Mouse (Mus musculus) stomach, embryonic 14.5 days (tissue): Measurements from ENCODE around the gene Trmt10b. TPM values are rescaled to one million over a fixed set of nuclear protein-coding genes. Genes with fewer than 3 reads are reported as not detected.

Source experiments
- ATAC-seq: fragments of 200-750 bp; cut with Nextera tagmentation; 2 replicates; pipeline ENCODE4 v1.8.0; 2017; ENCODE audit warnings: low read depth, moderate TSS enrichment; ENCODE audit not compliant: insufficient number of reproducible peaks, insufficient read depth, low FRiP score
- H3K27ac ChIP-seq: fragments of 300-500 bp; sonication (generic); 2 replicates; pipeline ENCODE4 v1.5.1; 2014; ENCODE audit warnings: mild to moderate bottlenecking, low read length, moderate library complexity, mixed read lengths
- H3K27me3 ChIP-seq: fragments of 300-500 bp; sonication (generic); 2 replicates; pipeline ENCODE4 v1.6.1; 2014; ENCODE audit warnings: low read length, control low read depth, mixed read lengths; ENCODE audit not compliant: control insufficient read depth, insufficient read depth
- H3K36me3 ChIP-seq: fragments of 300-500 bp; sonication (generic); 2 replicates; pipeline ENCODE4 v1.6.1; 2014; ENCODE audit warnings: mild to moderate bottlenecking, control low read depth, low read length, moderate library complexity, mixed read lengths; ENCODE audit not compliant: control insufficient read depth, insufficient read depth
- H3K4me1 ChIP-seq: fragments of 300-500 bp; sonication (generic); 2 replicates; pipeline ENCODE4 v1.6.1; 2014; ENCODE audit warnings: low read length, control low read depth, mixed read lengths; ENCODE audit not compliant: control insufficient read depth, insufficient read depth
- H3K4me2 ChIP-seq: fragments of 300-500 bp; sonication (generic); replicated peaks from 2 replicates; pipeline ENCODE4 v1.6.1; 2014; ENCODE audit warnings: low read depth, low read length, control low read depth
- H3K4me3 ChIP-seq: fragments of 300-500 bp; sonication (generic); 2 replicates; pipeline ENCODE4 v1.5.1; 2014; ENCODE audit warnings: low read depth, low read length, control low read depth
- H3K9ac ChIP-seq: fragments of 300-500 bp; sonication (generic); replicated peaks from 2 replicates; pipeline ENCODE4 v1.6.1; 2014; ENCODE audit warnings: low read depth, mild to moderate bottlenecking, control low read depth, low read length, moderate library complexity, mixed read lengths
- H3K9me3 ChIP-seq: fragments of 300-500 bp; sonication (generic); 2 replicates; pipeline ENCODE4 v1.6.1; 2016; ENCODE audit warnings: low read depth, low read length, control low read depth; ENCODE audit not compliant: control insufficient read depth
- WGBS: fragments of 180-500 bp; shearing (Covaris S2); extraction: QIAGEN DNeasy Blood & Tissue Kit; methylation state at CpG from one replicate; pipeline ENCODE4 v1.1.7; 2014; 5-methylcytosine and 5-hydroxymethylcytosine counted together
- polyA plus RNA-seq: library from polyadenylated mRNA; unstranded; fragments of >200 nt; fragmentation: Nextera tagmentation; extraction: Ambion mirVana; gene quantifications from 2 replicates; pipeline ENCODE4 v1.2.1, GENCODE M21; 2014

Gene Trmt10b
- polyA plus RNA-seq: 18.3 and 22.8 TPM in 2 replicates

GRCm38 (mm10) chr4:45296662-45297564, at the start of gene Trmt10b:
TSS of gene Trmt10b (plus strand) at chr4:45297127.
- Histone ChIP-seq H3K9me3 (no peaks in the 10 kb centered on the region), H3K4me1 (no peaks in the 10 kb centered on the region; the same call in 1 of the 2 replicates), H3K9ac (peak within 1 kb of the TSS; percentile 55), H3K4me3 (peak within 1 kb of the TSS; percentile 91), H3K27me3 (no peaks in the 10 kb centered on the region), H3K4me2 (peak within 1 kb of the TSS; percentile 75), H3K27ac (no peak within 1 kb of the TSS), H3K36me3 (peaks cover 7% of the 10 kb centered on the region; the same call in 1 of the 2 replicates)
- 20% methylated on average over 27 of the region's 27 CpGs for WGBS
- ATAC-seq: peak; percentile 74; the same call in 1 of the 2 replicates

GRCm38 (mm10) chr4:45251265-45251664, 45.7 kb upstream of the Trmt10b start:
- no peak overlapping the region for H3K27ac ChIP-seq
- H3K4me1 ChIP-seq: 0 out of 2 replicates have a peak, but pooled peaks cover 3% of the 10 kb centered on the region
- H3K9ac ChIP-seq: no peak overlapping the region
- H3K36me3 ChIP-seq: no peaks in the 10 kb centered on the region
- ATAC-seq: no peak
- 86% methylated on average over 8 of the region's 8 CpGs for WGBS
- no peaks in the 10 kb centered on the region for H3K9me3 ChIP-seq
- H3K4me2 ChIP-seq: no peak overlapping the region
- H3K4me3 ChIP-seq: no peak overlapping the region
- H3K27me3 ChIP-seq: no peaks in the 10 kb centered on the region

DNA sequence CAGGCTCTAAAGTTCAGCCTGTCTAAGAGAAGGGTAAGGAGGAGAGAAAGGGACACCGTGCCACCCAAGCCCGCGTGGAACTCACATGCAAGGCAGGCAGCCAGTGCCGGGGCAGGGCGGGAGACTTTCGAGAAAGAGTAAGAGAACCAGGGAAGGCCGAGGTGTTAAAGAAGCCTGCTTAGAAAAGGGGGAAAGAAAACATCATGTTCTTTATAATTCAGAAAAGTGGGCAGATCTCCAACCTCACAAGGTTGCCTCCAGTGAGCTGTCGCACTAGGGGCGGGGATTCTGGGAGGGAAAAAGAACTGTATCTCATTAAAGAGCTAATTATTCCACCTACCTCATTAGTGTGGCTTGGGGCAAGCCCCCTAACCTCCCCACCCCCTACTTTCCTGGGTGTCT, 44.1 kb upstream of the Trmt10b start:
- H3K4me2 ChIP-seq: no peak overlapping the region
- WGBS: 63% methylated on average over 9 of the region's 9 CpGs
- no peaks in the 10 kb centered on the region for H3K36me3 ChIP-seq
- no peak for ATAC-seq
- 0 out of 2 replicates have a peak, but pooled peaks cover 3% of the 10 kb centered on the region for H3K4me1 ChIP-seq
- no peak overlapping the region for H3K9ac ChIP-seq
- no peaks in the 10 kb centered on the region for H3K27me3 ChIP-seq
- no peak overlapping the region for H3K27ac ChIP-seq
- H3K9me3 ChIP-seq: no peaks in the 10 kb centered on the region
- H3K4me3 ChIP-seq: no peak overlapping the region

GRCm38 (mm10) chr4:45253839-45254601, 42.9 kb upstream of the Trmt10b start:
- H3K27me3 ChIP-seq: no peaks in the 10 kb centered on the region
- H3K4me2 ChIP-seq: no peak overlapping the region
- no peaks in the 10 kb centered on the region for H3K9me3 ChIP-seq
- no peaks in the 10 kb centered on the region for H3K36me3 ChIP-seq
- H3K9ac ChIP-seq: no peak overlapping the region
- no peak overlapping the region for H3K4me3 ChIP-seq
- 45% methylated on average over 11 of the region's 11 CpGs for WGBS
- H3K4me1 ChIP-seq: 0 out of 2 replicates have a peak, but pooled peaks cover 3% of the 10 kb centered on the region
- H3K27ac ChIP-seq: no peak overlapping the region
- ATAC-seq: no peak

DNA sequence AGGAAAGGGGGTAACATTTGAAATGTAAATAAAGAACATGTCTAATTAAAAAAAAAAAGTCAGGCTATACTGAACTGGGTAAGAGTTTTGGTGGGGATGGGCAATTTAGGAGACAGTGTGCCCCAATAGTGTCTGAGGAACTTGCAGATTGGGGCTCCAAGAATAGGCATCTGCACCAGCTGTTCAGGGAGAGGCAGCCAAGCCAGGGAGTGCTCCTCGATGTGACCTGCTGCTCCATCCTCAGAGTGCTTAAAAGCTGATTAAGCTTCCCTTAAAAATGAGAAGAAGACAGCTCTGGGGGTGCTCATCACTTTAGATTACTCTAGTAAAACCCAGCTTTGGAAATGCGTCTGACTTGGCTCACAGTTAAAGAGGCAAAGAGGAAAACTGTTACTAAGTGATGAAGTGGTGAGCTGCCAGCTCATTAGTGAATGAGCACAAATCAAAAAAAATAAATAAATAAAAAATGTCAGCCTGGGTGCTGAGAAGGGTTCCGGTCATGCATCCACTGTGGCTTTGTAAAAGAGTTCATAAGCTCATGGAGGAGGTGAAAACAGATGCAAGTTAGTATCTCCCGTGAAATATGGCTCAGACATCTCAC, 37.6 kb upstream of the Trmt10b start:
- Histone ChIP-seq H3K4me1 (0 out of 2 replicates have a peak, but pooled peaks cover 1% of the 10 kb centered on the region), H3K4me2 (no peak overlapping the region), H3K9ac (no peak overlapping the region), H3K27ac (no peak overlapping the region), H3K9me3 (no peaks in the 10 kb centered on the region), H3K4me3 (no peak overlapping the region), H3K36me3 (no peaks in the 10 kb centered on the region), H3K27me3 (no peaks in the 10 kb centered on the region)
- ATAC-seq: no peak
- 59% methylated on average over 4 of the region's 4 CpGs for WGBS

DNA sequence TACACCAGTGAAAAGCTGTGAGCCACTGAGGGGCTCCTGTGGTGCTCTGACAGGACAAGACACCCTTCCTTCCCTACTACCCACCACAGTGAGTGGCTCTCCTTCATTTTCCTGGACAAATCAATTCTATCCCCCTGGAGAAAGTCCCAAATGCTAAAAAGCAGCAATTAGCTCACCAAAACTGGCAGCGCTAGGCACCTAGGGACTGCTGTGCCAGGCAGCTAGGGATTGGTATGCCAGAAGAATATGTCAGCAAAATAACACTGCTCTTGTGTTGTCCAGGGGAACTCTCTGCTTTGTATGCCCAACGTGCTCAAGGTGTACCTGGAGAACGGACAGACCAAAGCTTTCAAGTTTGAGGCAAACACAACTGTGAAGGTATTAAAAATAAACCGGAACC, 35.4 kb upstream of the Trmt10b start:
- Histone ChIP-seq H3K27ac (no peak overlapping the region), H3K4me3 (no peak overlapping the region), H3K4me2 (no peak overlapping the region), H3K9me3 (no peaks in the 10 kb centered on the region), H3K9ac (no peak overlapping the region), H3K27me3 (no peaks in the 10 kb centered on the region), H3K36me3 (no peaks in the 10 kb centered on the region), H3K4me1 (no peaks in the 10 kb centered on the region)
- no peak for ATAC-seq
- WGBS: 94% methylated on average over 4 of the region's 4 CpGs

DNA sequence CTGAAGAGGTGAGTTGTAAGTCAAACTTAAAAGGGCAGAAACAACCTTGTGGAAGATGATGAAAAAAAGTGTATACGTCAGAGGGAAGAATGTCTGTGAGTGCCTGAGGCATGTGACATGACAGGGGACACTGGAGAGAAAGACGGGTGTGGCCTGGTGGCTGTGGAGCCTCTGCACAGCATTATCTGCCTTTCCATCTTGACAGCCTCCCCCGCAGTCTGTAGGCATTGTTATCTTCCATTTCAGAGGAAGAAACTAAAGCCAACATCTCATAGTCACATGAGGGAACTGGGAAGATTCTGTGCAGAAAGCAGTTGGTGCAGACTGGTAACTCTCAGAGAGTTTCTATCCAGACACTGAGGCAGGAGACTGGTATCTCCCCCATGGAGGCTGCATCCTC, 29.0 kb upstream of the Trmt10b start:
- Histone ChIP-seq H3K36me3 (no peaks in the 10 kb centered on the region), H3K9ac (no peak overlapping the region), H3K27ac (no peak overlapping the region), H3K9me3 (no peaks in the 10 kb centered on the region), H3K4me1 (peaks cover 2% of the 10 kb centered on the region; the same call in 1 of the 2 replicates), H3K4me2 (no peak overlapping the region), H3K4me3 (no peak overlapping the region), H3K27me3 (no peaks in the 10 kb centered on the region)
- WGBS: 57% methylated on average over 3 of the region's 3 CpGs
- no peak for ATAC-seq

DNA sequence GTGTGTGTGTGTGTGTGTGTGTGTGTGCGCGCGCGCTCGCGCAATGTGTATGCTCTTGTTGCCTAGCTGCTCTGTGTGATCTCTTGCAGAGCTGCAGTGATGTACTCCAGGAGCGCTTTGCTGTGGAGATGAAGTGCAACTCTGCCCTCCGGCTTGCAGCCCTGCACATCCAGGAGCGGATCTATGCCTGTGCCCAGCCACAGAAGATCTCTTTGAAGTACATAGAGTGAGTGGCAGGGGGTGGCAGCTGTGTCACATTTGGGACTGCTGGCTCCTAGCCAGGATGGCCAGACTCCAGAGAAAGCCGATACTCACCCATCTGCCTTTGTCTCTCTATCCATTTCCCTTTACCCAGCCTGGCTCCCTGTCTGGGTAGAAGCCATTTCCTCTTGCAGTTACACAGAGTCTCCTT, 25.9 kb upstream of the Trmt10b start:
- Histone ChIP-seq H3K36me3 (no peaks in the 10 kb centered on the region), H3K27me3 (no peaks in the 10 kb centered on the region), H3K4me2 (0 out of 2 replicates have a peak overlapping the region, but pooled peaks have one; percentile 2), H3K9me3 (no peaks in the 10 kb centered on the region), H3K4me1 (peaks cover 2% of the 10 kb centered on the region; the same call in 1 of the 2 replicates), H3K27ac (peak overlapping the region; percentile 10; the same call in 1 of the 2 replicates), H3K9ac (no peak overlapping the region), H3K4me3 (no peak overlapping the region)
- WGBS: 61% methylated on average over 10 of the region's 10 CpGs
- peak; percentile 46; the same call in 1 of the 2 replicates for ATAC-seq
